Mouse (Mus musculus): ENCODE measurements around the gene Uba52. TPM values are rescaled to one million over a fixed set of nuclear protein-coding genes. Genes with fewer than 3 reads are reported as not detected.
A peak's percentile ranks its signal among the peaks of the same experiment; 100 is the strongest.

The Uba52 gene
- polyA plus RNA-seq (2021): 662 TPM

GRCm38 (mm10) chr8:70510228-70510915, at the start of gene Uba52:
TSS of gene Uba52 (minus strand) at chr8:70510801.
- ChIA-PET CTCF (interaction anchor here (1.0 to 1.7 kb wide), 3 partner anchors 10 to 100 kb away, joined by 3 to 5 read pairs (median 3); no protein-coding TSS in a partner anchor), POLR2A (interaction anchor here (0.6 to 2.7 kb wide), 6 partner anchors 8 to 99 kb away, joined by 3 to 15 read pairs (median 3); partner anchors contain the start of gene Ell)
- in situ Hi-C loops (cut with MboI; ENCODE audit: low pct_unique_long_range_greater_than_20kb): no loop called here
- H3K27me3 ChIP-seq: no peaks in the 10 kb centered on the region
- DNase-seq (ENCODE audit: low read depth, low spot score) (peak; percentile 64), ATAC-seq (peak; percentile 58)
- TF ChIP-seq CTCF (IDR thresholded peaks at IDR 0.05): no peak

GRCm38 (mm10) chr8:70560096-70560495, 49.5 kb upstream of the Uba52 start:
- DNase-seq (ENCODE audit: low read depth, low spot score) (no peak), ATAC-seq (no peak)
- TF ChIP-seq CTCF (IDR thresholded peaks at IDR 0.05): no peak
- in situ Hi-C loops (cut with MboI; ENCODE audit: low pct_unique_long_range_greater_than_20kb): no loop called here
- CTCF ChIA-PET: interaction anchor here (1.0 to 5.2 kb wide), 6 partner anchors 8 to 40 kb away, joined by 3 to 64 read pairs (median 6); no protein-coding TSS in a partner anchor
- H3K27me3 ChIP-seq: no peaks in the 10 kb centered on the region
- POLR2A ChIA-PET: interaction anchor here (1.0 to 2.4 kb wide), 4 partner anchors 10 to 50 kb away, joined by 3 to 7 read pairs (median 4); no protein-coding TSS in a partner anchor

GRCm38 (mm10) chr8:70558983-70559382, 48.4 kb upstream of the Uba52 start:
- H3K27me3 ChIP-seq: no peaks in the 10 kb centered on the region
- ChIA-PET POLR2A (no interaction called here), CTCF (interaction anchor here (1.1 to 5.2 kb wide), 4 partner anchors 15 to 54 kb away, joined by 3 to 64 read pairs (median 4); no protein-coding TSS in a partner anchor)
- DNase-seq (ENCODE audit: low read depth, low spot score) (no peak), ATAC-seq (no peak)
- in situ Hi-C loops (cut with MboI; ENCODE audit: low pct_unique_long_range_greater_than_20kb): no loop called here
- peak; percentile 65 for TF ChIP-seq CTCF (IDR thresholded peaks at IDR 0.05)

- no peak for TF ChIP-seq CTCF (IDR thresholded peaks at IDR 0.05)
- in situ Hi-C loops (cut with MboI; ENCODE audit: low pct_unique_long_range_greater_than_20kb): no loop called here
- CTCF ChIA-PET: interaction anchor here (0.9 to 5.2 kb wide), 5 partner anchors 14 to 54 kb away, joined by 3 to 64 read pairs (median 3); no protein-coding TSS in a partner anchor
- DNase-seq (ENCODE audit: low read depth, low spot score) (no peak), ATAC-seq (no peak)
- POLR2A ChIA-PET: no interaction called here
- H3K27me3 ChIP-seq: no peaks in the 10 kb centered on the region
These were observed 47.7 kb upstream of the Uba52 start for GRCm38 (mm10) chr8:70558334-70558733.

DNA sequence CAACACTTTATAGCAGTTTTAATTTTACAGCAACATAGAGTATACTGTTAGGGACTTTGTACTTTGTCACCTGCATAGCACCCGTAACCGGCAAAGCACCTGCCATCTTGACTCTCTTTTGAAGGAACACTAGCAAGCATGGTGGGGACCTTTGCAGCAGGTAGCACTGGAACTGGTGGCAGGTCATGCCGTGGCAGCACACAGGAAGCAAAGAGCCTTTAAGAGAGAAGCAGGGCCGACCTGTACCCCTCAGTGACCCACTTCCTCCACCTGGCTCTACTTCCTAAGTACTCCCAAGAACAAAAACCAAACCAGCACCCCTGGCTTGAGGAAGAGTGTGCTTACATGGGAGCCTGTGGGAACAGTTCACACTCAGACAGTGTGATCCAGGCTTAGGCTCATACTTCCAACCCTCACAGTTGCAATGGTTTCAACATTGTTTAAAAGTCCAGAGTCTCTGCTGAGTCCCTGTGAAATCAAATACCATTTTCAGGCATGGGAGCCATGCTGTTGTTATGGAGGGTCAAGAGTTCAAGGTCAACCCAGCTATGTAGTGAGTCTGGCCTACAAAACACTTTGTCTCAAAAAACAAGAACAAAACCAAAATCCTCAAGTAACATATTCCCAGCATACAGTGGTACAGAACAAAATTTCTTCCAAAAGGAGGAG, 44.6 kb upstream of the Uba52 start:
- ATAC-seq (no peak), DNase-seq (ENCODE audit: low read depth, low spot score) (no peak)
- POLR2A ChIA-PET: no interaction called here
- CTCF ChIA-PET: no interaction called here
- no peak for TF ChIP-seq CTCF (IDR thresholded peaks at IDR 0.05)
- in situ Hi-C loops (cut with MboI; ENCODE audit: low pct_unique_long_range_greater_than_20kb): no loop called here
- H3K27me3 ChIP-seq: no peaks in the 10 kb centered on the region

- CTCF ChIA-PET: no interaction called here
- H3K27me3 ChIP-seq: no peaks in the 10 kb centered on the region
- in situ Hi-C loops (cut with MboI; ENCODE audit: low pct_unique_long_range_greater_than_20kb): no loop called here
- DNase-seq (ENCODE audit: low read depth, low spot score) (no peak), ATAC-seq (no peak)
- POLR2A ChIA-PET: no interaction called here
- TF ChIP-seq CTCF (IDR thresholded peaks at IDR 0.05): no peak
These were observed 43.1 kb upstream of the Uba52 start for GRCm38 (mm10) chr8:70553740-70554139.

- no peak for DNase-seq (ENCODE audit: low read depth, low spot score)
- ATAC-seq: no peak
- TF ChIP-seq CTCF (IDR thresholded peaks at IDR 0.05): no peak
- CTCF ChIA-PET: interaction anchor here (1.3 to 1.8 kb wide), 2 partner anchors 9 to 18 kb away, joined by 3 to 6 read pairs; no protein-coding TSS in a partner anchor
- no peaks in the 10 kb centered on the region for H3K27me3 ChIP-seq
- POLR2A ChIA-PET: interaction anchor here (0.7 to 1.8 kb wide), 2 partner anchors 11 to 148 kb away, joined by 4 to 7 read pairs; no protein-coding TSS in a partner anchor
- in situ Hi-C loops (cut with MboI; ENCODE audit: low pct_unique_long_range_greater_than_20kb): no loop called here
These were observed 42.2 kb upstream of the Uba52 start for GRCm38 (mm10) chr8:70552836-70553235.

DNA sequence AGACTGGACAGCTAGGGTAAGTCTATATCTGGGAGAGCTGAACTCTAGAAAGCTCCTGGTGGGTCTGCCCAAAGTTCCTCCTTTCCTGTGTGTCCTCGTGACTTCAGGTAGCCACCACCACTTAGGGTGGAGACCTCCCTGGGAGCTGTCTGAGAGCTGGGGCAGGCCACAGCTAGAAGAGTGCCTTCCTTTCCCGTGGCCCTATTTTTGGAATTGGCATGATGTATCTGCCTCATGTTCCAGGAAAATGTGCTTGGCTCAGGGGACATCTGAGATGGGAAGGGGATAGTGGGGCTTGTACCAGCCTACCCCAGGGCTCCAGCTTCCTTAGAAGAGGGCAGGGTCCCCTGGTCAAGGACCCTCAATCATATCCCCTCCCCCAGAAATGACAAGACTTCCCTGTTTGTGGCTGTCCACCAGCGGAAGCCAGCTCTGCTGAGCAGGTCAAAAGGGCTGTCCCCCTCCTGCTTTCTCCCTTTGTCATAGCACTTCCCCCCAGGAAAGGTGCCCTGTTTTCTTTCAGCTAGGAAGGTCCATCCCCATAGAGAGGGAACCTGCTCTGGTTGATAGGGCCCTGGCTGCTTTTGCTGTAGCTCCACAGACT, 41.1 kb upstream of the Uba52 start:
- CTCF ChIA-PET: interaction anchor here (0.8 to 1.8 kb wide), 7 partner anchors 8 to 60 kb away, joined by 3 to 9 read pairs (median 3); no protein-coding TSS in a partner anchor
- ATAC-seq: no peak

GRCm38 (mm10) chr8:70549412-70550184, 39.0 kb upstream of the Uba52 start:
- POLR2A ChIA-PET: interaction anchor here (0.6 to 1.9 kb wide), 2 partner anchors 10 to 133 kb away, joined by 4 to 6 read pairs; no protein-coding TSS in a partner anchor
- CTCF ChIA-PET: interaction anchor here (1.5 kb wide), 1 partner anchor 11 kb away, joined by 3 read pairs; no protein-coding TSS in a partner anchor
- in situ Hi-C loops (cut with MboI; ENCODE audit: low pct_unique_long_range_greater_than_20kb): no loop called here
- TF ChIP-seq CTCF (IDR thresholded peaks at IDR 0.05): peak; percentile 42
- DNase-seq (ENCODE audit: low read depth, low spot score) (no peak), ATAC-seq (no peak)
- no peaks in the 10 kb centered on the region for H3K27me3 ChIP-seq

More for the DNA sequence above, 41.1 kb upstream of the Uba52 start:
- DNase-seq (ENCODE audit: low read depth, low spot score): no peak
- no peak for TF ChIP-seq CTCF (IDR thresholded peaks at IDR 0.05)
- POLR2A ChIA-PET: interaction anchor here (0.6 to 1.8 kb wide), 3 partner anchors 10 to 58 kb away, joined by 3 to 7 read pairs (median 3); no protein-coding TSS in a partner anchor
- no peaks in the 10 kb centered on the region for H3K27me3 ChIP-seq
- in situ Hi-C loops (cut with MboI; ENCODE audit: low pct_unique_long_range_greater_than_20kb): no loop called here

- no peaks in the 10 kb centered on the region for H3K27me3 ChIP-seq
- ChIA-PET POLR2A (no interaction called here), CTCF (no interaction called here)
- TF ChIP-seq CTCF (IDR thresholded peaks at IDR 0.05): no peak
- in situ Hi-C loops (cut with MboI; ENCODE audit: low pct_unique_long_range_greater_than_20kb): no loop called here
- DNase-seq (ENCODE audit: low read depth, low spot score) (no peak), ATAC-seq (no peak)
These were observed 37.2 kb upstream of the Uba52 start for GRCm38 (mm10) chr8:70547762-70548161.

All from Patski (cell line).